Mouse (Mus musculus): ENCODE measurements around the gene Ppp2r2d.
A peak's percentile ranks its signal among the peaks of the same experiment; 100 is the strongest.

- TF ChIP-seq POLR2A (IDR thresholded peaks at IDR 0.05; ENCODE audit: control insufficient read depth, low read depth, low read length) (no peak), CTCF (IDR thresholded peaks at IDR 0.05; ENCODE audit: control insufficient read depth, insufficient read depth, insufficient replicate concordance, low read depth, low read length) (peak; percentile 30; the same call in 1 of the 2 replicates)
Observed at GRCm38 (mm10) chr7:138818314-138818713, 27.6 kb upstream of the Ppp2r2d start.

All from testis, adult 2 months (tissue).